Mouse (Mus musculus) embryonic facial prominence, embryonic 12.5 days (tissue): ENCODE measurements around the gene Zbtb32. TPM values are rescaled to one million over a fixed set of nuclear protein-coding genes. Genes with fewer than 3 reads are reported as not detected.

Experiments
- ATAC-seq: fragments of 200-750 bp; cut with Nextera tagmentation; 2 replicates; pipeline ENCODE4 v1.8.0; 2017; ENCODE audit not compliant: insufficient number of reproducible peaks, insufficient read depth, low FRiP score, low TSS enrichment
- H3K27ac ChIP-seq: fragments of 300-500 bp; sonication (generic); 2 replicates; pipeline ENCODE4 v1.5.1; 2016; ENCODE audit warnings: mild to moderate bottlenecking
- H3K27me3 ChIP-seq: fragments of 300-500 bp; sonication (generic); 2 replicates; pipeline ENCODE4 v1.6.1; 2016; ENCODE audit warnings: mild to moderate bottlenecking, moderate library complexity
- H3K36me3 ChIP-seq: fragments of 300-500 bp; sonication (generic); 2 replicates; pipeline ENCODE4 v1.6.1; 2016; ENCODE audit warnings: mild to moderate bottlenecking
- H3K4me1 ChIP-seq: fragments of 300-500 bp; sonication (generic); 2 replicates; pipeline ENCODE4 v1.6.1; 2016
- H3K4me2 ChIP-seq: fragments of 300-500 bp; sonication (generic); replicated peaks from 2 replicates; pipeline ENCODE4 v1.6.1; 2016; ENCODE audit warnings: mild to moderate bottlenecking, moderate library complexity
- H3K4me3 ChIP-seq: fragments of 300-500 bp; sonication (generic); 2 replicates; pipeline ENCODE4 v1.5.1; 2016; ENCODE audit warnings: mild to moderate bottlenecking
- H3K9ac ChIP-seq: fragments of 300-500 bp; sonication (generic); 2 replicates; pipeline ENCODE4 v1.6.1; 2016; ENCODE audit warnings: mild to moderate bottlenecking, moderate library complexity
- H3K9me3 ChIP-seq: fragments of 300-500 bp; sonication (generic); 2 replicates; pipeline ENCODE4 v1.6.1; 2016; ENCODE audit warnings: mild to moderate bottlenecking, moderate library complexity
- WGBS: fragments of 180-500 bp; shearing (Covaris S2); methylation state at CpG from one replicate; pipeline ENCODE4 v1.1.7; 2016; 5-methylcytosine and 5-hydroxymethylcytosine counted together
- polyA plus RNA-seq: library from polyadenylated mRNA; unstranded; fragments of >200 nt; fragmentation: Nextera tagmentation; extraction: Ambion mirVana; gene quantifications from 2 replicates; pipeline ENCODE4 v1.2.1, GENCODE M21; 2016

Zbtb32 gene
- polyA plus RNA-seq: 0.17 and 0.19 TPM in 2 replicates

GRCm38 (mm10) chr7:30598786-30599185, at the start of gene Zbtb32:
TSS of gene Zbtb32 (minus strand) at chr7:30598909.
- no peak within 1 kb of the TSS for H3K27ac ChIP-seq
- H3K27me3 ChIP-seq: no peaks in the 10 kb centered on the region
- no peaks in the 10 kb centered on the region for H3K36me3 ChIP-seq
- 0 out of 2 replicates have a peak, but pooled peaks cover 2% of the 10 kb centered on the region for H3K9me3 ChIP-seq
- H3K4me2 ChIP-seq: no peak within 1 kb of the TSS
- 92% methylated on average over 12 of the region's 12 CpGs for WGBS
- no peaks in the 10 kb centered on the region for H3K4me1 ChIP-seq
- H3K4me3 ChIP-seq: no peak within 1 kb of the TSS
- no peak for ATAC-seq
- no peak within 1 kb of the TSS for H3K9ac ChIP-seq

DNA sequence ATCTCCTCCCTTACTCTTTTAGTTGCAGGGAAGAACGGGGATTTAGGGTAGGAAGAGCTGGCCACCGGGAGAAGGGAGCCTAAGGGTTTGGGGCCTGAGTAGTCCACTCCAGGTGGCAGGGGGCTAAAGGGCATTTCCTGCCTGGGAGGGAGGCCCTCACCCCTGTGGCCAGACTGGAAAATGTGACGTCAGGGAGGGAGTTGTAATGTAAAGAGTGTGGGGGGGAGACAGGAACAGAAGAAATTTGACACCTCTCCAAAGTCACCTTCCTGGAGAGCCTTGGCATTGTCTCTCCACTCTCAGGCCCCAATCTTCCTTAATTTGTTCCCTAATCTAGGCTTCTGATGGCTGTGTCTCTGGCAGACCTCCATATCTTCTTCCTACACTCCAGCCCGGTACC, 40.4 kb upstream of the Zbtb32 start:
- H3K27ac ChIP-seq: no peak overlapping the region
- 14% methylated on average over 4 of the region's 4 CpGs for WGBS
- no peaks in the 10 kb centered on the region for H3K9me3 ChIP-seq
- no peak overlapping the region for H3K9ac ChIP-seq
- peaks cover 26% of the 10 kb centered on the region for H3K27me3 ChIP-seq
- 0 out of 2 replicates have a peak, but pooled peaks cover 11% of the 10 kb centered on the region for H3K4me1 ChIP-seq
- H3K4me3 ChIP-seq: no peak overlapping the region
- H3K4me2 ChIP-seq: no peak overlapping the region
- H3K36me3 ChIP-seq: peaks cover 40% of the 10 kb centered on the region
- ATAC-seq: no peak

DNA sequence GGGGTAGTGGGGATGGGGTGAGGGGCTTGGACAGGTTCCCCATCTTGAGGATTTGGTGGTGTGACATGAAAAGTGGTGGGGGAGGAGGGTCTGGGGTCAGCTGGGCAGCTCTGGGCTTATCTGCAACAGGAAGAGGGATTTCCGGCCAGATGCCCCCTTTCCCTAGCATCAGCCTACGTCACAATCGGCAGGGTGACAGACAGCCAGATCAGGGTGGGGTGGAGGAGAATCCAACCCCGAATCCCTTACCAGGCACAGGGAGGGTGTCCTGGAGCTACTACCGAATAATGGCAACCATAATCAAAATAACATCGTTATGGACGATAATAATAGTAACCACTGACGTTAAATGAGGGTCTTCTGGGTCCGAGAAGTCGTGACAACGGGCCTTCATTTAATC, 37.7 kb upstream of the Zbtb32 start:
- WGBS: 25% methylated on average over 11 of the region's 11 CpGs
- ATAC-seq: no peak
- Histone ChIP-seq H3K9me3 (no peaks in the 10 kb centered on the region), H3K36me3 (peaks cover 14% of the 10 kb centered on the region), H3K27me3 (peaks cover 52% of the 10 kb centered on the region), H3K27ac (no peak overlapping the region), H3K4me1 (0 out of 2 replicates have a peak, but pooled peaks cover 11% of the 10 kb centered on the region), H3K9ac (no peak overlapping the region), H3K4me2 (no peak overlapping the region), H3K4me3 (no peak overlapping the region)

- H3K4me2 ChIP-seq: peak within 1 kb of the TSS; percentile 29
- 3% methylated on average over 5 of the region's 5 CpGs for WGBS
Observed at GRCm38 (mm10) chr7:30635752-30636151, 37.0 kb upstream of the Zbtb32 start, which contains the start of gene Etv2. TSS of gene Etv2 (minus strand) at chr7:30635852.

GRCm38 (mm10) chr7:30634621-30635020, 35.9 kb upstream of the Zbtb32 start:
- H3K9ac ChIP-seq: no peak overlapping the region
- H3K27me3 ChIP-seq: peaks cover 57% of the 10 kb centered on the region
- ATAC-seq: no peak
- no peak overlapping the region for H3K27ac ChIP-seq
- H3K4me2 ChIP-seq: peak overlapping the region; percentile 29
- 0 out of 2 replicates have a peak, but pooled peaks cover 11% of the 10 kb centered on the region for H3K4me1 ChIP-seq
- no peaks in the 10 kb centered on the region for H3K9me3 ChIP-seq
- WGBS: 1% methylated on average over 20 of the region's 20 CpGs
- H3K4me3 ChIP-seq: peak overlapping the region; percentile 2; the same call in 1 of the 2 replicates
- no peaks in the 10 kb centered on the region for H3K36me3 ChIP-seq

More at GRCm38 (mm10) chr7:30635752-30636151, 37.0 kb upstream of the Zbtb32 start, which contains the start of gene Etv2:
- Histone ChIP-seq H3K36me3 (peaks cover 8% of the 10 kb centered on the region), H3K4me3 (peak within 1 kb of the TSS; percentile 2; the same call in 1 of the 2 replicates), H3K27me3 (peaks cover 55% of the 10 kb centered on the region), H3K27ac (no peak within 1 kb of the TSS), H3K4me1 (0 out of 2 replicates have a peak, but pooled peaks cover 11% of the 10 kb centered on the region), H3K9me3 (no peaks in the 10 kb centered on the region), H3K9ac (no peak within 1 kb of the TSS)
- ATAC-seq: no peak

DNA sequence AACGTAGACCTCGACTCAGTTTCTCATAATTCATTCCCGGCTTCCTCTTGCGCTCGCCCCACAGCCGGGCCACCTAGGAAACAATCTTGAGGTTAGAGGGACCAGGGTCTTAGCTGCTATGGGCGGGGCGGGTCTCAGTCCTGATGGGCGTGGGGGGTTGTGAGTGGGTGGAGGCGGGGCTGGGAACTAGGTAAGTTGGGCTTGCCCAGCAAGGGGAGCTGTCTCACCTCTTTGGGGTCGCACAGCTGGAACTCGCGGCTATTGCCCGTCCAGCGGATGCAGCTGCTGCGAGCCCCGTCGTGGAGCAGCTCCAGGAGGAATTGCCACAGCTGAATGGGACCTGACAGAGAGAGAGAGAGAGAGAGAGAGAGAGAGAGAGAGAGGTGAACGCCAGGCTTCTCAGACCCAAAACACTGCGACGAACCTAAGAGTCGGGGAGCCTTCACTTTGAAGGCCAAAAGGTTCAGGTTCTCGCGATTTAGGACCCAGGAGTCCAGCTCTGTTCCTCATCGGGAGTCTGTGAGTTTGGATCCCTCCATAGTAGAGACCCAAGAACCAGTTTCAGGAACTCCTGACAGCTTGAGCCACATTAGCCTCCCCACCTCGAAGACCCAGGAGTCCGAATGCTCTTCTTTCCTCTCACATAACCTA, 35.2 kb upstream of the Zbtb32 start:
- H3K9me3 ChIP-seq: no peaks in the 10 kb centered on the region
- no peak overlapping the region for H3K9ac ChIP-seq
- ATAC-seq: no peak

DNA sequence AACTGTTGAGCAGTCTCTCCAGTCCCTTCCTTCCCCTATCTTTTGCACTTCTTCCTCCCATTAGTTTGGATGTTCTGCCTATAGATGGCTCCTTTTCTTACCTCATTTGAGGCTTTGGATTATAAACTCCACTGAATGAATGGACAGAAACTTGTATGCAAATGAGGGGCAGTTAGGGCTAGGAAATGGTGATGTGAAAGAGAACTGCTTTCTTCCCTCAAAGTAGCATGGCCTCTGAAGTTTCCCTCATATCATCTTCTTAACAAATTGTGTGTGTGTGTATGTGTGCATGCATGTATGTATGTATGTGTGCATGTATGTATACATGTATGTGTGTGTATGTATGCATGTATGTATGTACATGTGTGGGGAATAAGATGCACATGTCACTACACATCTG, 30.3 kb upstream of the Zbtb32 start:
- H3K4me2 ChIP-seq: no peak overlapping the region
- peaks cover 4% of the 10 kb centered on the region; the same call in 1 of the 2 replicates for H3K36me3 ChIP-seq
- H3K4me1 ChIP-seq: peaks cover 7% of the 10 kb centered on the region; the same call in 1 of the 2 replicates
- H3K27me3 ChIP-seq: peaks cover 33% of the 10 kb centered on the region
- H3K27ac ChIP-seq: no peak overlapping the region
- H3K9ac ChIP-seq: no peak overlapping the region
- H3K4me3 ChIP-seq: no peak overlapping the region
- ATAC-seq: no peak
- H3K9me3 ChIP-seq: no peaks in the 10 kb centered on the region

More for the DNA sequence above, 35.2 kb upstream of the Zbtb32 start:
- H3K36me3 ChIP-seq: no peaks in the 10 kb centered on the region
- 6% methylated on average over 27 of the region's 27 CpGs for WGBS
- H3K4me3 ChIP-seq: 0 out of 2 replicates have a peak overlapping the region, but pooled peaks have one; percentile 0
- H3K27me3 ChIP-seq: peaks cover 59% of the 10 kb centered on the region
- H3K27ac ChIP-seq: no peak overlapping the region
- 0 out of 2 replicates have a peak, but pooled peaks cover 11% of the 10 kb centered on the region for H3K4me1 ChIP-seq
- H3K4me2 ChIP-seq: no peak overlapping the region

GRCm38 (mm10) chr7:30626647-30627046, 27.9 kb upstream of the Zbtb32 start:
- peaks cover 9% of the 10 kb centered on the region for H3K27me3 ChIP-seq
- H3K4me3 ChIP-seq: no peak overlapping the region
- no peak for ATAC-seq

DNA sequence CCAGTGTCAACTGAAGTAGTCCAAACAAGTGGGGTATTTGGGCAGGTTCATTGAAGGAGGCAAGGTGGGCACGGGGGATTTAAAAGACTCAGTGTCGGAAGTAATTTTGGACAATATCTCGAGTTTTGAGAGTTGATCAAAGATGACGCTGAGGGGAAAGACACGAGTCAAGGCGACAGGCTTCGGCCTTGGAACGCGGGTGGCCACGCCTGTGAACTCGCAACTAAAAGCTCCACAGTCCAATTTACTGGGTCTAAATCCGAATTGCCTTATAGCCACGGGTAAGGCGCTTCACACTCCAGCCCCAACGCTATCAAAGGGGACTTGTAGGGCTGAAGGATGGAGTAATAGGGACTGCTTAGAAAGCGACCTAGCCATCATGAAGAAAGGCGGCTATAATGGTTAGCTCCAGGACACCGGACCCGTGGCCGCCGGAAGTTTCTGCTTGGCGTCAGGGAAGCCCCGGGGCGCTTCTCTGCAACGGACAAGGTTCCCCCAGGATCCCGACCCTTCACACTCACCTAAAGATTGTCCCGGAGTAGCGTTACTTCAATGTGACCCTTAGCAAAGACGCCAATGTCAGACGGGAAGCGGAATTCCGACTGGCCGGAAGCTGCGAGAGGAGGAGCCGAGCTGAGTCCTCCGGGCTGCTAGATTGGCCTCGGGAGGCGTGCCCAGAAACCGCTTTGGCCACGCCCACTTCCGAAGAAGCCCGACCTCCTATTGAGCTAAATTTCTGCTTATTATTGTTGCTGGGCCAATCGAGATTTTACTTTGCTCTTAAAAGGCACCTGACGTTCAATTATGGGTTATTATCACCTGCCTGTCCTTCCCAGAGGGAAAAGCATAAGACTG, 27.0 kb upstream of the Zbtb32 start, which contains the start of gene Cox6b1:
Cox6b1 (minus strand) TSS at position 622 of the 855 bp plus-strand sequence.
- H3K27ac ChIP-seq: peak within 1 kb of the TSS; percentile 46; the same call in 1 of the 2 replicates

More at GRCm38 (mm10) chr7:30626647-30627046, 27.9 kb upstream of the Zbtb32 start:
- H3K9ac ChIP-seq: no peak overlapping the region
- peak overlapping the region; percentile 86; the same call in 1 of the 2 replicates for H3K4me2 ChIP-seq
- peaks cover 7% of the 10 kb centered on the region; the same call in 1 of the 2 replicates for H3K4me1 ChIP-seq
- peaks cover 27% of the 10 kb centered on the region for H3K36me3 ChIP-seq
- no peak overlapping the region for H3K27ac ChIP-seq
- WGBS: 77% methylated on average over 5 of the region's 5 CpGs
- no peaks in the 10 kb centered on the region for H3K9me3 ChIP-seq

DNA sequence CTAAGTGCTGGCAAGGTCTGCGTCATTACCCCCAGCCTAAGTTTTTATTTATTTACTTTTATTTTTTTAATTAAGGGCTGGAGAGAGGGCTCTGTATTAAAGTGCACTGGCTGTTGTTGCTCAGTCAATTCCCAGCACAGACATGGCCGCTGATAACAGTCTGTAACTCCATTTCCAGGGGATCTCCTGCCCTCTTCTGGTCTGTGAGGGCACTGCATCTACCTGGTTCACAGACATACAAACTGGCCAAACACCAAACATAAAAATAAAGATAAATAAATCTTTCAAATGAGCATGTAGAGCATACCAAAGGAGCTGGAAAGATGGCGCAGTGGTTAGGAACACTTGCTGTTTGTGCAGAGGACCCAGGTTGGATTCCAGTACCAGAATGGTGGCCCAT, 20.5 kb upstream of the Zbtb32 start:
- peaks cover 79% of the 10 kb centered on the region for H3K36me3 ChIP-seq
- 89% methylated on average over 3 of the region's 3 CpGs for WGBS

More for the DNA sequence above, 27.0 kb upstream of the Zbtb32 start, which contains the start of gene Cox6b1:
- Histone ChIP-seq H3K9ac (peak within 1 kb of the TSS; percentile 79), H3K27me3 (0 out of 2 replicates have a peak, but pooled peaks cover 4% of the 10 kb centered on the region), H3K4me1 (peaks cover 7% of the 10 kb centered on the region; the same call in 1 of the 2 replicates), H3K4me2 (peak within 1 kb of the TSS; percentile 86), H3K9me3 (no peaks in the 10 kb centered on the region), H3K4me3 (peak within 1 kb of the TSS; percentile 84), H3K36me3 (peaks cover 34% of the 10 kb centered on the region)
- peak; percentile 88 for ATAC-seq
- 2% methylated on average over 44 of the region's 44 CpGs for WGBS

DNA sequence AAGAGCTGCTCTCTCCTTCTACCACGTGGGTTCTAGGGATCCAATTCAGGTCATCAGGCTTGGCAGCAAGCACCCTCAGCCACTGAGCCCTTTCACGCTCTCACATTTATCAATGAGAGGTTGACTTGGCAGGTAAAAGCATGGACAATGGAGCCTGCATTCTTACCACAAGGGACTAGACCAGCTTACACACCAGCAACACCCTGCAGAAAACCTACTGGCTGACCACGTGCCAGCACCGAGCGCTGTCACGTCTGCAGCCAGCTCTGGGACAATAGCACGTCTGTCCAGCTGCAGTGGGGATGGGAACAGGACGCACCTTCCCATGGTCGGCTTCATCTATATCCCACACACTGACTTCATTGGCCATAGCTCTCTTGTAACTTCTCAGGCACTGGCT, 19.9 kb upstream of the Zbtb32 start:
- Histone ChIP-seq H3K9ac (no peak overlapping the region), H3K4me2 (no peak overlapping the region), H3K27me3 (no peaks in the 10 kb centered on the region), H3K27ac (no peak overlapping the region), H3K4me1 (no peaks in the 10 kb centered on the region), H3K4me3 (no peak overlapping the region), H3K9me3 (0 out of 2 replicates have a peak, but pooled peaks cover 2% of the 10 kb centered on the region), H3K36me3 (peaks cover 73% of the 10 kb centered on the region)
- ATAC-seq: no peak
- 95% methylated on average over 9 of the region's 9 CpGs for WGBS

More for the DNA sequence above, 20.5 kb upstream of the Zbtb32 start:
- no peak overlapping the region for H3K27ac ChIP-seq
- ATAC-seq: no peak
- no peak overlapping the region for H3K4me3 ChIP-seq
- 0 out of 2 replicates have a peak, but pooled peaks cover 2% of the 10 kb centered on the region for H3K9me3 ChIP-seq
- no peaks in the 10 kb centered on the region for H3K4me1 ChIP-seq
- H3K9ac ChIP-seq: no peak overlapping the region
- H3K27me3 ChIP-seq: no peaks in the 10 kb centered on the region
- H3K4me2 ChIP-seq: no peak overlapping the region
